ENCODE assay signal across 22 mouse cellular contexts in the genomic region with DNA sequence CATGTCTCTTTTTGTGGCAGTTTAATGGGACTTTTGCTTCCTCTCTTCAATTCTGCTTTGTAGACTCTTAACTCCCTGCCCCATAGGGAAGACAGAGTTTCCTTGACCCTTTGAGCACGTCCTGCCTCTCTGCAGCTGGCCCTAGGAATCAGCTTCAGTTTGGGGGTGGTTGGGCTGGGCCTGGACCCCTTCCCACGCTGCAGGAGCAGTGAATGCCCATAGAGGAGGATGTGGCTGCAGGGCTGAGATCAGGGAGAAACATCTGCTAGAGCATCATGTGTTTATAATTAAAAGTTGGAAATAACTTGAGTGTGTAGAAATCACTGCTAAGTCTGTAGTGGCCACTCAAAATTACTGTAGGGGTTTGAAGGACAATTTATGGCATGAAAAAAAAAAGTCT.
DNase-seq lines count a peak whose midpoint lies in the region; ATAC-seq and TF ChIP-seq lines count a peak whose summit lies in the region.
"Had no signal": no experiment of that assay in that cellular context is flagged by ENCODE, and none has a peak within 500 bp of the region (broad histone marks: within the 10 kb centered on the region; RNA-seq: fewer than 3 reads in every experiment).

No protein-coding gene starts in this region.

- TF ChIP-seq POLR2A in cortical plate, adult 2 months (IDR thresholded peaks at IDR 0.05; ENCODE audit: extremely low read depth, insufficient read depth, low read length) = no peak
- no peak for TF ChIP-seq POLR2A in limb, embryonic 14.5 days (IDR thresholded peaks at IDR 0.05; ENCODE audit: borderline replicate concordance, extremely low read depth, insufficient read depth, insufficient read length)

- peaks cover 31% of the 10 kb centered on the region for H3K4me1 ChIP-seq in limb, embryonic 13.5 days
- H3K4me1 ChIP-seq in limb, embryonic 10.5 days = peaks cover 26% of the 10 kb centered on the region
- H3K4me1 ChIP-seq in cortical plate, adult 2 months (ENCODE audit: control insufficient read depth, insufficient read depth, low read length) = peaks cover 1% of the 10 kb centered on the region
- peaks cover 20% of the 10 kb centered on the region for H3K4me1 ChIP-seq in limb, embryonic 14.5 days (ENCODE audit: control insufficient read depth, insufficient read depth, low read length)
- H3K4me1 ChIP-seq in kidney, embryonic 15.5 days = peaks cover 13% of the 10 kb centered on the region
- no peaks in the 10 kb centered on the region for H3K4me1 ChIP-seq in midbrain, postnatal 0 days (ENCODE audit: insufficient read depth, low read length)

- whole genome bisulfite sequencing in limb, embryonic 13.5 days = 3% methylated on average over 2 of the region's 2 CpGs
- whole genome bisulfite sequencing in limb, embryonic 10.5 days = 8% methylated on average over 2 of the region's 2 CpGs
- WGBS in limb, embryonic 14.5 days = 10% methylated on average over 2 of the region's 2 CpGs
- 28% methylated on average over 2 of the region's 2 CpGs for WGBS in kidney, embryonic 15.5 days
- WGBS in midbrain, postnatal 0 days = 34% methylated on average over 2 of the region's 2 CpGs

- H3K27ac ChIP-seq in limb, embryonic 13.5 days = peak overlapping the region; percentile 44; the same call in 1 of the 2 replicates
- no peak overlapping the region for H3K27ac ChIP-seq in limb, embryonic 10.5 days
- peak overlapping the region; percentile 35; the same call in 1 of the 2 replicates for H3K27ac ChIP-seq in cortical plate, adult 2 months (ENCODE audit: insufficient read depth, low read length)
- no peak overlapping the region for H3K27ac ChIP-seq in limb, embryonic 14.5 days (replicated peaks; ENCODE audit: low read depth, low read length)
- H3K27ac ChIP-seq in kidney, embryonic 15.5 days = no peak overlapping the region
- H3K27ac ChIP-seq in midbrain, postnatal 0 days (ENCODE audit: low read depth, low read length) = no peak overlapping the region
- H3K27ac ChIP-seq: kidney, postnatal 0 days; limb, embryonic 12.5 days; liver, embryonic 14.5 days; midbrain, embryonic 10.5 days had no signal

- no peaks in the 10 kb centered on the region for H3K36me3 ChIP-seq in limb, embryonic 13.5 days
- no peaks in the 10 kb centered on the region for H3K36me3 ChIP-seq in limb, embryonic 10.5 days
- no peaks in the 10 kb centered on the region for H3K36me3 ChIP-seq in limb, embryonic 14.5 days (ENCODE audit: control insufficient read depth, insufficient read depth, low read length)
- no peaks in the 10 kb centered on the region for H3K36me3 ChIP-seq in kidney, embryonic 15.5 days
- no peaks in the 10 kb centered on the region for H3K36me3 ChIP-seq in midbrain, postnatal 0 days (ENCODE audit: insufficient read depth, low read length)
- H3K36me3 ChIP-seq: heart, embryonic 12.5 days; limb, embryonic 12.5 days; midbrain, embryonic 10.5 days had no signal

- H3K27me3 ChIP-seq in limb, embryonic 13.5 days = no peaks in the 10 kb centered on the region
- H3K27me3 ChIP-seq in limb, embryonic 10.5 days (ENCODE audit: low read depth, poor library complexity, severe bottlenecking) = no peaks in the 10 kb centered on the region
- no peaks in the 10 kb centered on the region for H3K27me3 ChIP-seq in limb, embryonic 14.5 days (ENCODE audit: control insufficient read depth, insufficient read depth, low read length)
- no peaks in the 10 kb centered on the region for H3K27me3 ChIP-seq in kidney, embryonic 15.5 days
- no peaks in the 10 kb centered on the region for H3K27me3 ChIP-seq in midbrain, postnatal 0 days (ENCODE audit: insufficient read depth, low read length)
- H3K27me3 ChIP-seq: CH12.LX; heart, embryonic 12.5 days; limb, embryonic 12.5 days had no signal

- H3K9me3 ChIP-seq in limb, embryonic 13.5 days = no peaks in the 10 kb centered on the region
- no peaks in the 10 kb centered on the region for H3K9me3 ChIP-seq in limb, embryonic 10.5 days (replicated peaks)
- no peaks in the 10 kb centered on the region for H3K9me3 ChIP-seq in limb, embryonic 14.5 days (ENCODE audit: control insufficient read depth, low read length)
- H3K9me3 ChIP-seq in kidney, embryonic 15.5 days (replicated peaks) = no peaks in the 10 kb centered on the region
- H3K9me3 ChIP-seq in midbrain, postnatal 0 days (ENCODE audit: low read length) = no peaks in the 10 kb centered on the region
- H3K9me3 ChIP-seq: heart, embryonic 12.5 days; limb, embryonic 12.5 days; midbrain, embryonic 10.5 days had no signal

- H3K9ac ChIP-seq in limb, embryonic 13.5 days = no peak overlapping the region
- no peak overlapping the region for H3K9ac ChIP-seq in limb, embryonic 14.5 days (ENCODE audit: low read depth, low read length, severe bottlenecking)
- H3K9ac ChIP-seq in kidney, embryonic 15.5 days = no peak overlapping the region
- no peak overlapping the region for H3K9ac ChIP-seq in midbrain, postnatal 0 days (replicated peaks; ENCODE audit: low read length, poor library complexity, severe bottlenecking)
- H3K9ac ChIP-seq: heart, embryonic 12.5 days; limb, embryonic 12.5 days; liver, embryonic 14.5 days had no signal

- no peak overlapping the region for H3K4me3 ChIP-seq in limb, embryonic 13.5 days
- no peak overlapping the region for H3K4me3 ChIP-seq in limb, embryonic 10.5 days
- H3K4me3 ChIP-seq in cortical plate, adult 2 months (ENCODE audit: insufficient read depth, low read length) = no peak overlapping the region
- H3K4me3 ChIP-seq in limb, embryonic 14.5 days (replicated peaks; ENCODE audit: low read length) = no peak overlapping the region
- no peak overlapping the region for H3K4me3 ChIP-seq in kidney, embryonic 15.5 days (replicated peaks)
- no peak overlapping the region for H3K4me3 ChIP-seq in midbrain, postnatal 0 days (ENCODE audit: low read depth, low read length)
- H3K4me3 ChIP-seq: heart, embryonic 12.5 days; limb, embryonic 12.5 days; midbrain, embryonic 10.5 days had no signal

- H3K4me2 ChIP-seq in limb, embryonic 13.5 days (replicated peaks) = no peak overlapping the region
- no peak overlapping the region for H3K4me2 ChIP-seq in limb, embryonic 14.5 days (replicated peaks; ENCODE audit: low read depth, low read length, severe bottlenecking)
- no peak overlapping the region for H3K4me2 ChIP-seq in kidney, embryonic 15.5 days
- no peak overlapping the region for H3K4me2 ChIP-seq in midbrain, postnatal 0 days (ENCODE audit: low read depth, low read length, poor library complexity, severe bottlenecking)
- H3K4me2 ChIP-seq: heart, embryonic 12.5 days; limb, embryonic 12.5 days had no signal

- intact Hi-C loops in gastrocnemius, postnatal 14 days (cut with DNase I; ENCODE audit: low total_unique reads) = no loop called here
- intact Hi-C loops in gastrocnemius, postnatal 36 days (cut with DNase I) = no loop called here

- peak; percentile 62 for DNase-seq in gastrocnemius, postnatal 14 days
- no peak for DNase-seq in gastrocnemius, postnatal 36 days
- DNase-seq in limb, embryonic 10.5 days (ENCODE audit: low spot score) = no peak
- no peak for DNase-seq in limb, embryonic 14.5 days (ENCODE audit: low spot score)
- DNase-seq in midbrain, postnatal 0 days (ENCODE audit: low spot score) = no peak
- DNase-seq: cerebellum, adult 9-10 months; embryo, embryonic 11 days; gastrocnemius, postnatal 10 days; kidney, adult 11 months; lung, postnatal 36 days; thymus, postnatal 25 days had no signal

- no peak for TF ChIP-seq CTCF in cortical plate, adult 2 months (IDR thresholded peaks at IDR 0.05; ENCODE audit: extremely low read depth, insufficient read depth, low read length)
- TF ChIP-seq CTCF in midbrain, postnatal 0 days (IDR thresholded peaks at IDR 0.05) = no peak

- ATAC-seq in limb, embryonic 13.5 days (ENCODE audit: low FRiP score, low read depth) = peak; percentile 69; the same call in 1 of the 2 replicates
- ATAC-seq in limb, embryonic 14.5 days (ENCODE audit: low FRiP score, low read depth) = peak; percentile 44; the same call in 1 of the 2 replicates
- no peak for ATAC-seq in kidney, embryonic 15.5 days (replicated peaks; ENCODE audit: low FRiP score)
- no peak for ATAC-seq in midbrain, postnatal 0 days (ENCODE audit: low FRiP score)
- ATAC-seq: forebrain, embryonic 16.5 days; hindbrain, embryonic 16.5 days had no signal

Comparison
In these comparisons a context has a peak if more than half of its experiments do, and no peak if none do; other contexts are left out.
1. H3K27ac ChIP-seq: peak in limb, embryonic 13.5 days (single experiment) and cortical plate, adult 2 months (single experiment); none in limb, embryonic 10.5 days (single experiment), limb, embryonic 14.5 days (single experiment), kidney, embryonic 15.5 days (single experiment) and midbrain, postnatal 0 days (single experiment).
2. ATAC-seq: peak in limb, embryonic 13.5 days (single experiment) and limb, embryonic 14.5 days (single experiment); none in kidney, embryonic 15.5 days (single experiment) and midbrain, postnatal 0 days (single experiment).